Mouse (Mus musculus) adipocyte (in vitro differentiated cells): Measurements from ENCODE around the gene Wfdc12.

Experiments used
- DNase-seq: peaks from one replicate; pipeline ENCODE4 v3.0.0-alpha.2; 2016; ENCODE audit warnings: low spot score

Wfdc12 gene

DNA sequence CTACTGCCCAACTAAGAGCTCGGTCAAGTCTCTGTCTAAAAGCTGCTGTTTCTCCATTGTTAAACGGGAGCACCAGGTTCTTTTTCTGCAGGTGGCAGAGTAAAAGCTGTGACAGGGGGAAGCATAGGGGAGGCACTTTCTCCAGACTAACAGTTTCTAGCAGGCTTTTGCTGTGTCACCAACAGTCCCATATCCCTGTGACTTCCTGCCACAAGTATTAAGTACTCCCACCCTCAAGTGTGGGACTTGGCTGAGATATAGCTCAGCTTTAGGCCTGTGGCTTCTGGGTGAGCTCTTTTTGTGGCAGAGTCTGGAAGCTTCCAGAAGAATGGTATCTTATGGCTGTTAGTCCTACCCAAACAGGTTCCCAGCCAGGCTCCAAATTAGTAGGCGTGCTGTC is 14.6 kb downstream of the Wfdc12 start:
- DNase-seq = no peak

DNA sequence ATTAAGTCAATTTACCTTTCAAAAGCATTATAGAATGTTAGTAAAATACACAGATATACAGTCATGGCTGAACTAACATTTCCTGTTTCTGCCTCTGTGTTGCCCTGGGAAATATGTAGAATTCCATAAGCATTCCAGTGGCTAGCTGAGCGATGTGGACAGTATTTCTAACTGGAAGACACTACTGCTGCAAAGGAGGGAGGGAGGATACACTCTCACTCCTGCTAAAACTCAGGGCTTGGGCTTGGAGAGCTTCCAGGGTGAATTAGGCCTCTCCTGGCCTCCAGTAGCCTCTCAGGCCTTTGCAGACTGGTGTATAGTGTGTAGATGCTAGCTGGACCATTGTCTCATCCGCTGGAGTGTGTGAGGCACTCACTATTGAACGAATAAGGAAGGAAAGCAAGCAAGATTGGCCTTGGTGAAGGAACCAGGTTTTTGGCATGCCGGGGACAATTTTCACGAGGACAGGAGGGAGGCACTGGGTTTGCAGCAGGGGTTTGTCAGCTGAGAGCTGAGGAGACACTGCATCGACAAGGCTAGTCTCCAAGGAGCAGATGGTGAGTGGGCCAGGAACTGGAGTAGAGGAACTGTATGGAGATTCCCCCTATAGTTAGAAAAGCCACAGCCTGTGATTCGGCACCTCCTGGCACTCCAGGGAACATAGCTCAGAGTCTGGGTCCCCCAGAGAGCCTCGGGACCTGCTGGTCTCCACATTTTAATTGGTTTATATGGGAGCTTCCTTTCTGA is 15.6 kb downstream of the Wfdc12 start:
- DNase-seq = no peak

DNA sequence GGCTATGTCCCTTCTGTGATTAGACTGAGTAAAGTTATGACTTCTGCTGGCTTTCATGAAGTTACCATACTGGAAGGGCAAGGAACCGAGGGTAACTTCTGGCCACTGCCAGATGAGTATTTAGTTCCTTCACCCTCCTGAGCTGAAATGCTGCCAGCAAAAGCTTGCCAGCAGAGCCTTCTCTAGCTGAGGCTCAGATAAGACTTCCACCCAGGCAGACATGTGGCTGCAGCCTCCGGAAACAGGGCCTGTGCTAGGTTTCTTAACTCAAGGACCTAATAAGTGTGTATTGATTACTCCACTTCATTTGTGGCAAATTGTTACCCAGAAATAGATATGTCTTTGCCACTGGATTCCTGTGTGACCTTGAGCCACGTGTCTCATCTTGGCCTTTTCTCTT is 17.0 kb downstream of the Wfdc12 start:
- peak; percentile 24 for DNase-seq

DNA sequence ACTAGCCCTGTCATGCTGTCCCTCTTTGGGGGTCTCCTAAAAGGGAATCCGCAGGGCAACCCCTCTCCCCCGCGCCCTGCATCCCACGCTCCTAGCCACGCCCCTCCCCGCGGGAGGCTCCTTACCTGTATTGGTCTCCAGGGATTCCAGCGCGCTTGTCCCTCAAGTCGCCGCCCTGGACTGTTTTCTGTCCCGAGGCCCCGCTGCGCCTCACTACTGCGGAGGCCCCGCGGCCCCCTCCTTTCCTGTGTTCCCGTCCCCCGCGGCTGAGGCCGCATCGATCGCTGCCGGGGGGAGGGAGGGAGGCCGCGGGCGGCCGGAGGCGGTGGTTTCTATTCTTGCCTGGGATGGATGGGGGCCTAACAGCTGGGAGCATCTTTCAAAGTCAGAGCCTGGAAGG is 19.5 kb downstream of the Wfdc12 start, which contains the start of gene Kcns1:
Gene Kcns1, minus strand, starts transcription at position 212 of the 400 bp plus-strand sequence.
- DNase-seq = no peak

DNA sequence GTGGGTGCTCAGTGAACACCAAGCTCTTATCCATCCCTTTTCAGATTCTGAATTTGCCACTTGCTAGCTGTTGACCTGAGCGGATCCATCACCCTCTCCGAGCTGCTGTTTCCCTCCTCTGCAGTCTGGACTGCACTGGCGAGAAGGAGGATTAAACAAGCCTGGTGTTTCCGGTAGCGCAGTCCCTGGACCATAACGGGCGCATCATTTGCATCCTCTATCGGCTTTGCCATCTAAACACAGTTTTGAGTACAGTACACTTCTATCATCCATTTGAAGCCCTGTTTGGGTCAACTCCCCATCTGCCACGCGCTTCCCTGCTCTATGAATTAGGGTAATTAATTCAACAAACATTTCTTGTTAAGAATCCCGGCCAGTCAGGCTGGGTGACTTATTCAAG is 20.1 kb downstream of the Wfdc12 start:
- DNase-seq = no peak

DNA sequence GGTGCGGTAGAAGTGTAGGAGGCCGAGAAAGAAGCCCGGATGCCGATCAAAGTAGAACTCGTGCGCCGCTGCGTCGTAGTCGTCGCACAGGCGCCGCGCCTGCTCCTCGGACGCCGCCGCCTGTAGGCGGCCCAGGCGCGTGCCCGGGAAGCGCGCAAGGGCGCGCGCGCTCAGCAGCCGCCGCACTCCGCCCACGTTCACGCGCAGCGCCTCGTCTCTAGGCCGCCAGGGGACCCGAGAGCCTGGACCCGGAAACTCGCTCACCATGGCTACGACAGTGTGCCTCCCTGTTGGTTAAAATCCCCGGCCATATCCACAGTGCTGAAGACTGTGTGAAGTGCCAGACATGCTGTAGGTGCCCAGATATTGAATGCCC is 21.8 kb downstream of the Wfdc12 start:
- DNase-seq = no peak

DNA sequence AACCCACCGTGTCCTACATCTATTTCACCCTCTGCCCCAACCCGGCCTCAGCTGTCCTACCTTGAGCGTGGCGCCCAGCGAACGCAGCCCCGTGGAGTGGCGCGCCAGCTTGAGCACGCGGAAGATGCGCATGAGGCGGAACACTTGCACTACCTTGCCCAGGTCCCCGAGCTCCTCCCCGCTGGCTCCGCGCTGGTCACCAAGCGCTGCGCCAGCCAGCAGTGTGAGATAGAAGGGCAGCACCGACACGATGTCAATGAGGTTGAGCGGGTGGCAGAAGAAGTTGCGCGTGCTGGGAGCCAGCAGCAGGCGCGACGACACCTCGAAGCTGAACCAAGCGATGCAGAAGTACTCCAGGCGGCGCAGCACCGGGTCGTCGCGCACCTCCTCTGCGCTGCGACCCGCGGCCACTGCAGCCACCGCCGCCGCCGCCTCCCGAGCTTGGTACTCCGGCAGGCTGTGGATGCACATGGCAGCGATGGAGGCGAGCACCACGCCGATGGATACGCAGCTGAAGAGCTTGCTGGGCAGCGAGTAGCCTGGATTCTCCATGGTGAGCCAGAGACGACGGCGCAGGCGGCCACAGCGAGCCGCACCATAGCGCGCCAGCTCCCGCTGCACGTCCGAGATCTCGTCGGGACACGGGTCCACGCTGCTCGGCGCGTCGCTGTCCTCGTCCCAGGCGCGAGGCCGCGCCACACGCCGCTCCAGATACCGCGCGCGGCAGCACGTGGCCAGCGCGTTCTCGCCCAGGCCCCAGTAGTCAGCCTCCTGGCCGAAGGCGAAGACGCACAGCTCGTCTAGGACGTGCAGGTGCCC is 22.4 kb downstream of the Wfdc12 start:
- no peak for DNase-seq

DNA sequence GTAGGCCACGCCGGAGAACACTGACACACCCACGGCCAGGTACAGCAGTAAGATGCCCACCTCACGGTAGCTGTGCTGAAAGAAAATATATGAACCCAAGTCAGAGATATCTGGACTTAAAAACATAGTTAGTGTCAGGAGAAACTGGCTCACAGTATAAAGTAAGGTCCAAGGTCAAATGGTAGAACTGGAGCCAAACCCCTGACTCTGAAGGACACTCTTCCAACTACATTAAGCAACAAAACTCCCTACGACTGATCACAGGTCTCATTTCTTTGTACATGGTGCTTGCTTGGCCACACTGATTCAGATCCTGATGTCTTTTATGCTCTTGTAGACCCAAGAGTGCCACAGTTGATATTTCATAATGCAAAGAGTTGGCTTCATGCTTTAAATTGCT is 25.5 kb downstream of the Wfdc12 start:
- DNase-seq = no peak

DNA sequence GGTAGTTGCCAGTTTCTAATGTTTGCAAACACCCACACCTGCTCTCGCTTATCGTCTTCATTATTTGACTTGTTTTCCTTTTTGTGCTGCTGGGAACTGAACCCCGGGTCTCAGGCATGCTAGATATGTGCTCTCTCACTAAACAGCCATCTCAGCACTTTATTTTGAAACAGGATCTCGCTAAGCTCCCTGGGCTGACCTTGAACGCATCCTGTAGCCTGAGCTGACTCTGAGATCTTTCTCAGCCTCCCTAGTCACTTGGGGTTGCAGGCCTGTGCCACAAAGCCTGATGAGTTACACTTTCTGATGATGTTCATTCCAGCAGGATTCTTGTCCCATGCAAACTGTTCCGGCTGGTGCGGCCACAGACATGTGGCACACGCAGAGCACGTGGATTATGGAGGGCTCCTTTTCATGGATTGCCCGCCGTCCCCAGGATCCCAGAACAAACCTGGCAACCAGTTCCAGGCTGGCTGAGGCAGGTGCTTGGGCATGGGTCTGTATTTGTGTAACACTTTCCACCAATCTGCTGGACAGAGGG is 28.8 kb downstream of the Wfdc12 start:
- DNase-seq = no peak

DNA sequence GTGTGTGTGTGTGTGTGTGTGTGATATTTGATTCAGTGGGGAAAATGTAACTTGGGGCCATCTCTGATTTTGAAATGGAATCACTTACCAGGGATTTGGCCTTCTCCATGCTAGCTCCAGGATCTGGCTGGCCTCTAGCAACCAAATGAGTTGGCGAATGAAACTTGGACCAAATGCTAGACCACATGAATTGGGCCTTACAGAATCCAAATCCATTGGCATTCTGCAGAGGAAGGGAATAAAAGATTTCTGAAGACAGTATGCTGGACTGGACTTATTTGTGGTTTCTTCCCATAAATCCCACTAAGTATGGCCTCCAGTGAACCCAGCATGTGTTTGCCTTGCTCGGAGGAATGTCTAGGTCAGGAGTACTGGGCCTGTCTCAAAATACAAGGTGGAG is 31.6 kb downstream of the Wfdc12 start:
- peak; percentile 37 for DNase-seq

DNA sequence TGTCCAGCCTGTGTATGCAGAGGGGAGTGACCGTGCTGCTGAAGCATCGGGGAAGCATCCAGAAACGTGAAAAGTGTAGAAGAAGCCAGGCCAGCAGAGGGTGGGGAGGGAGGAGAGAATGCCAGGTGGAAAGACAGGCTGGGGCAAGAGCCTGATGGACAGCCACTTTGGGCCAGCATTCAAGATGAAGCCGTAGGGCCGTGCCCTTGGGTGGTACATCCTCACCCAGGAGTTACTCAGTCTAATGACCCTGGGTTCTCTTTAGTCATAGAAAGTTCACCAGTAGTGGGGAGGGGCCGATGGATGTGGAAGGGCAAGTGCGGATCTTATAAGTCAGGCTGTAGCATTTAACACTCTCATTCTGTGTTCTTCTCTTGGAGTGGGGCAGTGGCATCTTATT is 34.2 kb downstream of the Wfdc12 start:
- DNase-seq = no peak

DNA sequence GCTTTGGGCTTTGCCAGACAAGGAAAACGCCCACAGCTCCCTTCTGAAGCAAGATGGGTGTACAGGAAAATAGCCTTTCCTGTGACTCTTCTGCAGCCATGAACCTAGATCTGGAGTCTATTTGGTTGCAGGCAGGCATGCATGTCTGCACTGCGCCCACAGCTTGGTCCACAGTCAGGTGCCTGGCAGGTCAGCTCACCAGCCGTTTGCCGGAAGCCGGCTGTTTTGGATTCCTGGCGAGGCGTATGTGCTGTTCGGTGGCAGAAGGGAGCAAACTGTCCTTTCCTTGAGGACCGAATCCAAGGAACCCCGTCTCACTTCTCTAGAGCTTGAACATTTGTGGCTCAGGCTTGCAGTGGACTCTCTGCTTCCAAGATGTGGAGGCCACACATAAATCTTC is 36.4 kb downstream of the Wfdc12 start:
- no peak for DNase-seq

DNA sequence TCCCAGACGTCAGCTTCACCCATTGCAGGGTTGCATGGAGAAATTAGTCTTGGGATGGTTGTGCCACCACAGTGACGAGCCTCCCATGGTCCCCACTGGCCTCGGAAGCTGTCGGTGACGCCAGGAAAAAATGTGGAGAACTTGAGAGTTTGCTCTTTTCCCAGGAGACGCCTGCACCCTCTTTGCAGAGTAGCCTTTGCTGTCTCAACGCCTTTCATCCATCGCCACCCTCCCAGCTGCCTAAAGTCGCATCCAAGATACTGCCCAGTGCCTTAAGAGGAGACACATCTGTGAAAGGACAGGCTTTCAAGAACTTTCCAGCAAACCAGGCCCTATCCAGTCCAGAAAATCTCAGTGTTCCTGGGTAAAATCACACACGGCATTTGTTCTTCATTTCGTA is 38.1 kb downstream of the Wfdc12 start:
- no peak for DNase-seq

DNA sequence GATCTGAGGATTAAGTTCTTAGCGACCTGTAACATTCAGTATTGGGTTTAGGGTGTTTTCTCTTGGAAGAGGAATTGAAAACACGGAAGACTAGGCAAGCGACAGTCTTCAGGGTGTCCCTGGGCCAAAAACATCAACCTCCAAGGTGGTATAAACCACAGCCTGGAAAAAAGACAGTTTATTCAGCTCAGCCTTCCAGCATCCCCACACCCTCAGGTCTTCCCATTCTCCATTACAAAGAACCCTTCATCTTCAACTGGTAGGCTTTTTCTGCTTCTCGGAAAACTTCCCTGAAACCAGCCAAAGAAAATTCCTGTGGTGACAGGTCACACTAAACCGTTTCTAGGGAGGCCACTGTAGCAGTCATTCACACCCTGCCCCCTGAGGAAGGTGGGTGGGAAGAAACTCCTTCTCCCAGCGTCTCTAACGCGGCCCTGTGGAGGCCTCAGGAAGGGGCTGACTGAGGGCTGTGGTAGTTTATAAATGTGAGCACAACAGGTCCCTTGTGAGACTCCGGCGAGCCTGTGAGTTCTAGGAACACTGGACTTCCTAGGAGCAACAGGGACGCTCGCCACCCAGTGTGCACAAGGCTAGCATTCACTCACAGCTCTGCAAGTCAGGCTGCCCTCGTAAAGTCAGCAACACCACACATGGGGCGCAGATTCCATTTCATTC is 40.2 kb downstream of the Wfdc12 start:
- DNase-seq = no peak

DNA sequence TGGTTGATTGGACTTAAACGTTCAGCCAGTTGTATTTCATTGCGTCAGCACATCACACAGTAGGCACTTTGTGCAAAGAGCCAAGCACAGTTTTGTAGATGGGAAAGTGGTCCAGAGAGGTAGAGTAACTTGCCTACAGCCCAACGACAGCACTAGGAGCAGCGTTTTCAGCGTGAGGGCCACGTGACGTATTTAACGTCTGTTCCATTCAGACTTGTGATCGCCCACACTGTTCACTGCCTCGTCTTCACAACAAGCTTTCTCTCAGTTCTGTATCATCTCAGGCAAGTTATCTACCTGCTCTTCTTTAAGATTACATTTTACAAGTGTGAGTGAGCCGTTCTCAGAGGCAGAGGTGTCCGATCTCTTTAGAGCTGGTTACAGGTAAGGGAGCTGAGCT is 43.9 kb downstream of the Wfdc12 start:
- no peak for DNase-seq

DNA sequence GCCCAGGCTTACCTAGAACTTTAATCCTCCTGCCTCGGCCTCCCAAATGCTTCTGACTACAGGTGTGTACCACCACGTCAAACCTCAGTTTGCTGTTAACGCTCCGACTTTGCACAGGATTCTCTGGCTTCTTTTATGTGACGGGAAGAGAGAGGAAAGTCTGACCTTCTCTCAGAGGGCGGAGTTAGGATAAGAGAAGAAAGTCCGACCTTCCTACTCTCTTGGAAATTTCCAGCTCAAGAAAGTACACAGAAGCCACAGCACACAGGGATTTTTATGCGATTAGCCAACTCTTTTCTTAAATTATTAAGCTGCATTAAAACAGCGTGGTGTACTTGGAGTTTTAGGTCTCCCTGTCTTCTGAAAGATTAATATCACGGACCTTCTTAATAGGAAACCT is 45.9 kb downstream of the Wfdc12 start:
- no peak for DNase-seq

DNA sequence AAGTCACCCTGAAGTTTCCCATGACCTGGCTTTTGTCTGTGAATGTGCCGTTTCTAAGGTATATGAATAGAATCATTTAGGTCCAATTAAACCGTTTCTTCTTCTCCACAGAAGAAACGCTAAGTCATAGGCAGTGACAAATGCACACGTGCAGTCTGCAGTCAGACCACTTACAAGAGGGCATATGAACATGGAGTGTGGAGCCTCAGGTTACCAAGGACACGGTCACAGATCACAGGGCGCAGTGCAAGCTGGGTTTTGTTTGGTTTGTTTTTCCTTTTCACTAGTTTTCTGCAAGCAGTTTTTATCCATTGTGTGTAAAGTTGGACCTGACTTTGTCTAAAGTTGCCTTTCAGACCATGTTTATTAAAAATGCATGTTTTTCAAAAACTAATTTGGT is 46.4 kb downstream of the Wfdc12 start:
- no peak for DNase-seq

DNA sequence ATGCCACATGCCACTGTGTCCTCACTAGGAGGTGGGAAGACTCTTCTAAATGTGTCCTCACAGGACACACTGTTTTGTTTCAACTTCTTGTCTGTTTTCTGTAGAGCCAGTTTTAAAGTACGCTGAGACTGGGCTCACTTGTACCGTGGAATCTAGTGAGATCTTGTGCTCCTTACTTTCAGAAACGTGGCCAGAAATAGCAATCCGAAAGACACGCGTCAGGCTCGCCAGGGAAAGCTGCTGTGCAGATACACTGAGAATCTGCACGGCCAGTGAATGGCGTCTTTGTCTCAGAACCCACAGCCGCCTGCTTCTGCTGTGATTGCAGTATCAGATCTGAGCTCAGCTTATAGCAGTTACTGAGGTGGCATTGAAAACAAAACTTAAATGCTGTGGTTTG is 48.4 kb downstream of the Wfdc12 start:
- no peak for DNase-seq
